Comparison of ENCODE assay signal across 10 mouse cellular contexts in the genomic region with DNA sequence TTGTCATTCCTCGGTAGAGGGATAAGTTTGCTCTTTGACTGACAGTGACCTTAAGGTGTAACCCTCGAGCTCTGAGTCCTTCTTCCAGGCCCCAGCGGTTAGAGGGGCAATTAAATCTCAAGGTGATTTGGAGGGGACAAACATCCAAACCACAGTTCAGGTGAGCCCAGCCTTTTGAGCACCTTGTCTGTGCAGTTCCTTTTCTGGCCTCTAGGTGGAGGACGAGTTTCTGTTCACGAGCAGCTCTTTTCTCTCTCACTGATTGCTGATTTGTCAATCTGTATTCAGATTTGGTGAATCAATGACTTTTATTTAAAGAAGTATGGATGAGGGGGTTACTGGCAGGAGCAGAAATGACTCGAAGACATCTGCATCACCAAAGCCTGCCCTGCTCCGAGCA.
DNase-seq lines count a peak whose midpoint lies in the region; ATAC-seq and TF ChIP-seq lines count a peak whose summit lies in the region.
"Had no signal": no experiment of that assay in that cellular context is flagged by ENCODE, and none has a peak within 500 bp of the region (broad histone marks: within the 10 kb centered on the region; RNA-seq: fewer than 3 reads in every experiment).

No protein-coding gene starts in this region.

- peak; percentile 75 for TF ChIP-seq CTCF in lung, postnatal 0 days (IDR thresholded peaks at IDR 0.05)

- peak; percentile 41 for DNase-seq in CD4-positive, CD25-positive, alpha-beta regulatory T cell, adult 2 months (ENCODE audit: low read depth, low spot score)
- DNase-seq in layer of hippocampus, adult 11-12 months (ENCODE audit: low spot score) = peak; percentile 50
- no peak for DNase-seq in layer of hippocampus, postnatal 14 days (ENCODE audit: low spot score in 2 of 2)
- peak; percentile 19 for DNase-seq in adrenal gland, postnatal 14 days
- DNase-seq in embryonic facial prominence, embryonic 11.5 days (ENCODE audit: low spot score) = peak; percentile 69
- peak; percentile 22 for DNase-seq in lung, postnatal 0 days (ENCODE audit: low spot score)

- no peak overlapping the region for H3K27ac ChIP-seq in embryonic facial prominence, embryonic 11.5 days (replicated peaks; ENCODE audit: low read depth, low read length)
- H3K27ac ChIP-seq in lung, postnatal 0 days (ENCODE audit: low read length) = no peak overlapping the region
- H3K27ac ChIP-seq: heart, embryonic 13.5 days had no signal

- H3K4me3 ChIP-seq in embryonic facial prominence, embryonic 11.5 days (ENCODE audit: low read depth, low read length) = no peak overlapping the region
- H3K4me3 ChIP-seq in lung, postnatal 0 days (ENCODE audit: low read depth, low read length) = no peak overlapping the region
- H3K4me3 ChIP-seq: heart, embryonic 13.5 days; megakaryocyte, embryonic 14.5 days had no signal

- no peak for TF ChIP-seq EP300 in lung, postnatal 0 days (IDR thresholded peaks at IDR 0.05)

- ATAC-seq in CD4-positive, CD25-positive, alpha-beta regulatory T cell, adult 4 months = no peak
- ATAC-seq in embryonic facial prominence, embryonic 11.5 days (replicated peaks; ENCODE audit: insufficient number of reproducible peaks, low FRiP score, low TSS enrichment, low read depth) = no peak
- ATAC-seq in lung, postnatal 0 days = no peak
- ATAC-seq in monocyte, adult 5-6 weeks (replicated peaks; ENCODE audit: insufficient number of reproducible peaks, low FRiP score, low TSS enrichment, poor library complexity, severe bottlenecking) = no peak

- no peaks in the 10 kb centered on the region for H3K4me1 ChIP-seq in embryonic facial prominence, embryonic 11.5 days (ENCODE audit: control insufficient read depth, insufficient read depth, low read length)
- no peaks in the 10 kb centered on the region for H3K4me1 ChIP-seq in lung, postnatal 0 days (ENCODE audit: insufficient read depth, low read depth, low read length)
- H3K4me1 ChIP-seq: heart, embryonic 13.5 days; megakaryocyte, embryonic 14.5 days had no signal

- no peaks in the 10 kb centered on the region for H3K9me3 ChIP-seq in embryonic facial prominence, embryonic 11.5 days (replicated peaks; ENCODE audit: control insufficient read depth, low read length)
- no peaks in the 10 kb centered on the region for H3K9me3 ChIP-seq in lung, postnatal 0 days (ENCODE audit: low read length)
- H3K9me3 ChIP-seq: heart, embryonic 13.5 days had no signal

- 34% methylated on average over 7 of the region's 7 CpGs for WGBS in embryonic facial prominence, embryonic 11.5 days
- 29% methylated on average over 7 of the region's 7 CpGs for WGBS in lung, postnatal 0 days

- H3K36me3 ChIP-seq in embryonic facial prominence, embryonic 11.5 days (replicated peaks; ENCODE audit: control insufficient read depth, insufficient read depth, low read depth, low read length) = no peaks in the 10 kb centered on the region
- H3K36me3 ChIP-seq in lung, postnatal 0 days (ENCODE audit: insufficient read depth, low read length) = no peaks in the 10 kb centered on the region
- H3K36me3 ChIP-seq: heart, embryonic 13.5 days had no signal

- no peak overlapping the region for H3K4me2 ChIP-seq in embryonic facial prominence, embryonic 11.5 days (ENCODE audit: low read depth, low read length)
- no peak overlapping the region for H3K4me2 ChIP-seq in lung, postnatal 0 days (replicated peaks; ENCODE audit: low read depth, low read length)
- H3K4me2 ChIP-seq: heart, embryonic 13.5 days had no signal

- H3K27me3 ChIP-seq in embryonic facial prominence, embryonic 11.5 days (ENCODE audit: control insufficient read depth, insufficient read depth, low read length) = no peaks in the 10 kb centered on the region
- no peaks in the 10 kb centered on the region for H3K27me3 ChIP-seq in lung, postnatal 0 days (replicated peaks; ENCODE audit: insufficient read depth, low read length)
- H3K27me3 ChIP-seq: megakaryocyte, embryonic 14.5 days had no signal

- no peak overlapping the region for H3K9ac ChIP-seq in embryonic facial prominence, embryonic 11.5 days (replicated peaks; ENCODE audit: low read length)
- H3K9ac ChIP-seq in lung, postnatal 0 days (replicated peaks; ENCODE audit: low read depth) = no peak overlapping the region
- H3K9ac ChIP-seq: heart, embryonic 13.5 days had no signal

Comparison
In these comparisons a context has a peak if more than half of its experiments do, and no peak if none do; other contexts are left out.
1. DNase-seq: peak in CD4-positive, CD25-positive, alpha-beta regulatory T cell, adult 2 months (single experiment), layer of hippocampus, adult 11-12 months (single experiment), adrenal gland, postnatal 14 days (single experiment), embryonic facial prominence, embryonic 11.5 days (single experiment) and lung, postnatal 0 days (single experiment); none in layer of hippocampus, postnatal 14 days (0 of 2).